Mouse (Mus musculus): ENCODE measurements at regions not wholly inside any gene's neighbourhood (a gene's known extent, or its start where the extent isn't known, plus 50 kb on each side); places are given as distances from the start of the nearest gene placed in this dataset.

DNA sequence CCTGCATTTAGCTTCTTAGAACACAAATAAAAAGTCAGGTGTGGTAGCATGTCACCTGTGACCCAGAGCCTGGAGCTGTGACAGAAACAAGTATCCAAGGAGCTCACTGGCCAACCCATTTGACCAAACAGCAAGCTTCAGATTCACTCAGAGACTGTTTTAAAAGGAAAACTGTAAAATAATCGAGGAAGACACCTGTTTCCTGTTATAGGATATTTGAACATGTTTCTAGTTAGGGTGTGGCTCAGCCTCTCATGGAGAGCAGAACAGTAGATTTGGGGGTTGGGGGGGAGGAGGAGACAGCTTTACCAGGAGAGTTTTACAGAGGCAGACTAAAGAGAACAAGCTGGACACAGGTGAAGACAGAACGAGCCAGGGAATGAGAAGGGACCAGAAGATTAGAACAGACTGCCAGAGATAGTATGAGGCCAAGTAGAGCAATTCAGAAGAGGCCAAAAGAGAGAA, 230.6 kb downstream of the Cd47 start:
- no peak for DNase-seq
- no peak overlapping the region for H3K27ac ChIP-seq (ENCODE audit: insufficient read depth, low read depth, low read length)
- no peaks in the 10 kb centered on the region for H3K36me3 ChIP-seq (ENCODE audit: control insufficient read depth, insufficient read depth, low read length)
- TF ChIP-seq POLR2A (IDR thresholded peaks at IDR 0.05; ENCODE audit: low read depth, low read length) (no peak), CTCF (conservative IDR thresholded peaks at IDR 0.05; ENCODE audit: insufficient read depth, insufficient read length, low read depth, low read length) (no peak)
- 0 out of 2 replicates have a peak, but pooled peaks cover 1% of the 10 kb centered on the region for H3K27me3 ChIP-seq (replicated peaks; ENCODE audit: control insufficient read depth, insufficient read depth, low read length)
- H3K4me3 ChIP-seq (ENCODE audit: insufficient read depth, low read depth, low read length) = no peak overlapping the region
- WGBS = 35% methylated on average over 2 of the region's 2 CpGs
- H3K4me1 ChIP-seq (ENCODE audit: control insufficient read depth, insufficient read depth, low read length) = no peaks in the 10 kb centered on the region; the same call in 1 of the 2 replicates

DNA sequence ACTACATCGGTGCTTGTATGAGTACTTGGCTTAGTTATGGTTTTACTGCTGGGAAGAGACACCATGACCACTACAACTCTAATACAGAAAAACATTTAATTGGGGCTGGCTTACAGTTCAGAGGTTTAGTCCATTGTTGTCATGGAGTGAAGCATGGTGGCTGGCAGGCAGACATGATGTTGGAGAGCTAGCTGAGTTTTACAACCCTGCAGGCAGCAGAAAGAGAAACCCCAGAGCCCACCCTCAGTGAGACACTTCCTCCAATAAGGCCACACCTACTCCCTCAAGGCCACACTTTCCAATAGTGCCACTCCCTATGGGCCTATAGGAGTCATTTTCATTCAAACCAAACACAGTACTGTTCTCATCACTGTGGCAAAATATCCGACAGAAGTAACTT, 232.5 kb downstream of the Cd47 start:
- WGBS = 85% methylated on average over 2 of the region's 2 CpGs

DNA sequence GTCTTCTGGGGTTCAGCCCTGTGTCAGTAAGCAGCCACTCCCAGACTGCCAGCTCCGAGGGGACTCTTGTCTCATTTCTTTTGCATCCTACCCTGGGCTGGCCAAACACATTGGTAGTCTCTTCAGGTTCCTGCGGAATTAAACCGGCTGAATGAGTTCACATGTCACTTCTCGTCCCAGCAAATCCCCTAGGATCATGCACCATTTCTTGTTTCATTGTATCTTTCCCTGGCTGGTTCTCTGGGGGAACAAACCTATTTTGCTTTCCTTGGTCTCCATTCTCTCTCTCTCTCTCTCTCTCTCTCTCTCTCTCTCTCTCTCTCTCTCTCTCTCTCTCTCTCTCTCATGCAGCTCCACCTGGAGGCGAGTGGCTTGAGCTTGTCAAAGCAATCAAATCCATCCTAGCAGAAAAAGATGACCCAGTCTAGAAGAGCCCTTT, 236.0 kb downstream of the Cd47 start:
- TF ChIP-seq CTCF (conservative IDR thresholded peaks at IDR 0.05; ENCODE audit: insufficient read depth, insufficient read length, low read depth, low read length) = no peak
- no peak for TF ChIP-seq POLR2A (IDR thresholded peaks at IDR 0.05; ENCODE audit: low read depth, low read length)
- Histone ChIP-seq H3K4me1 (ENCODE audit: control insufficient read depth, insufficient read depth, low read length) (no peaks in the 10 kb centered on the region), H3K27ac (ENCODE audit: insufficient read depth, low read depth, low read length) (no peak overlapping the region), H3K4me3 (ENCODE audit: insufficient read depth, low read depth, low read length) (no peak overlapping the region), H3K27me3 (replicated peaks; ENCODE audit: control insufficient read depth, insufficient read depth, low read length) (0 out of 2 replicates have a peak, but pooled peaks cover 1% of the 10 kb centered on the region), H3K36me3 (ENCODE audit: control insufficient read depth, insufficient read depth, low read length) (no peaks in the 10 kb centered on the region)
- 45% methylated on average over 5 of the region's 5 CpGs for WGBS
- peak; percentile 8 for DNase-seq

More for the DNA sequence above, 232.5 kb downstream of the Cd47 start:
- no peak for DNase-seq
- TF ChIP-seq CTCF (conservative IDR thresholded peaks at IDR 0.05; ENCODE audit: insufficient read depth, insufficient read length, low read depth, low read length) (no peak), POLR2A (IDR thresholded peaks at IDR 0.05; ENCODE audit: low read depth, low read length) (no peak)
- Histone ChIP-seq H3K4me1 (ENCODE audit: control insufficient read depth, insufficient read depth, low read length) (no peaks in the 10 kb centered on the region; the same call in 1 of the 2 replicates), H3K4me3 (ENCODE audit: insufficient read depth, low read depth, low read length) (no peak overlapping the region), H3K27ac (ENCODE audit: insufficient read depth, low read depth, low read length) (no peak overlapping the region), H3K27me3 (replicated peaks; ENCODE audit: control insufficient read depth, insufficient read depth, low read length) (0 out of 2 replicates have a peak, but pooled peaks cover 1% of the 10 kb centered on the region), H3K36me3 (ENCODE audit: control insufficient read depth, insufficient read depth, low read length) (no peaks in the 10 kb centered on the region)

DNA sequence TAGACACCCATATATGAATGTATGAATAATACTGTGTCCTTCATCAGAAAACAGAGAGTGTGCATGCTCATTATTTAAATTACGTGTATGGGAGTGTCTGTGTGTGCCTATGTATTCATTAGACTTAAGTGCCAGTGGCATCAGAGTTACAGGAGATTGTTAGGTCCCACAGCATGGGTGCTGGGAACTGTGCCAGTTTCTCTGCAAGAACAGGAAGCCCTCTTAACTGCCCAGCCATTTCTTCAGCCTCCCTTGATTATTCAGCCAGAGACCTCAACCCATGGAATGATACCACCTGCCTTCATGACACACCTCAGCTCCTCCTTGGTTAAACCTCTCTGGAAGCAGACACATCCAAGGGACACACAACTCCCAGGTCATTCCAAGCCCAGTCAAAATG, 243.8 kb downstream of the Cd47 start:
- TF ChIP-seq POLR2A (IDR thresholded peaks at IDR 0.05; ENCODE audit: low read depth, low read length) (no peak), CTCF (conservative IDR thresholded peaks at IDR 0.05; ENCODE audit: insufficient read depth, insufficient read length, low read depth, low read length) (no peak)
- Histone ChIP-seq H3K36me3 (ENCODE audit: control insufficient read depth, insufficient read depth, low read length) (no peaks in the 10 kb centered on the region), H3K4me3 (ENCODE audit: insufficient read depth, low read depth, low read length) (no peak overlapping the region), H3K27ac (ENCODE audit: insufficient read depth, low read depth, low read length) (no peak overlapping the region), H3K4me1 (ENCODE audit: control insufficient read depth, insufficient read depth, low read length) (0 out of 2 replicates have a peak, but pooled peaks cover 3% of the 10 kb centered on the region), H3K27me3 (replicated peaks; ENCODE audit: control insufficient read depth, insufficient read depth, low read length) (no peaks in the 10 kb centered on the region)
- WGBS = 90% methylated on average over 1 of the region's 1 CpGs
- DNase-seq = no peak

DNA sequence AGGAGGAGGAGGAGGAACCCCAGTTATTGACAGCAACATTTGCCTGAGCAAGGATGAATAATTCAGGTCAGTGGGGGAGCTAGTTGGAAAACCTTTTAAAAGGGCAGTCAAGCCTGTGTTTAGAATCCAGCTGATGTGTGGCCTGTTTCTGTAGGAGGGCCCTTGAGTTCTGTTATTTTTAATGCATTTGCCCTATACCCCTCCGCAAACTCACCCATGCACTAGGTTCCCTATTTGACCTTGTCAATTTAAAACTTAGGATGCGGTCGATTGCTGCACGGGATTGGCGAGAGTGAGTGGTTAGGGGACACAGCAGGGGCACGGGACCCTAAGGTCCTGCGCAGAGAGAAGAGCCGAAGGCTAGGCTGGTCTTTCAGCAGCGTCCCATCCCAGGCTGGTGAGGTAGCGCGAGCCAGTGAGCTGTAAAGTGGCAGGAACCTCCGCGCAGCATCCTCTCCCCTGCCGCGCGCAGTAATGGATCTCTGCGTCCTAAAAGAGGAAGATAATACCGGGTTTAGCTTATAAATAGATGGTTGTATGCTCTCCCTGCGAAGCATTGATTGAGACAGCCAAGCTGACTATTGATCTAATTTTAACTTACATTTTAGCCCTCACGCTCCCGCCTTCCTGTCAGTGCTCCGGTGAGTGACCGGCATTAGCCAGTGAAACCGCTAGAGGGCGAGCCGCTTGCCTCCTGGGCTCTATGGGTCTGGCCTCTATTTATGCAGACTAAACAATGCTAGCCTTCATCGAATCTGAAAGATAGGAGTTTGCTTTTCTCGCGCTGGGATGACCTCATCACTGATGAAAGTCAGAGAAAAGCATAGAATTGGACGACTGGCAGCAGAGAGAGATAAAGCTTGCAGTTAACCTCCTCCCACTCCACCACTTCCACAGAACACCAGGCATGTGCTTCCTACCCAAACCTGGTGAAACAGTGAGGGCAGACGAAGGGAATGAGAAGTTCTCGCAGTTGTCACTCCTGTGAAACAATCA, 245.5 kb downstream of the Cd47 start:
- Histone ChIP-seq H3K4me3 (ENCODE audit: insufficient read depth, low read depth, low read length) (peak overlapping the region; percentile 29), H3K27ac (ENCODE audit: insufficient read depth, low read depth, low read length) (no peak overlapping the region), H3K4me1 (ENCODE audit: control insufficient read depth, insufficient read depth, low read length) (0 out of 2 replicates have a peak, but pooled peaks cover 3% of the 10 kb centered on the region), H3K27me3 (replicated peaks; ENCODE audit: control insufficient read depth, insufficient read depth, low read length) (no peaks in the 10 kb centered on the region), H3K36me3 (ENCODE audit: control insufficient read depth, insufficient read depth, low read length) (no peaks in the 10 kb centered on the region)
- 16% methylated on average over 32 of the region's 32 CpGs for WGBS
- peak; percentile 69 for DNase-seq
- peak; percentile 85 for TF ChIP-seq CTCF (conservative IDR thresholded peaks at IDR 0.05; ENCODE audit: insufficient read depth, insufficient read length, low read depth, low read length)
- TF ChIP-seq POLR2A (IDR thresholded peaks at IDR 0.05; ENCODE audit: low read depth, low read length) = no peak

DNA sequence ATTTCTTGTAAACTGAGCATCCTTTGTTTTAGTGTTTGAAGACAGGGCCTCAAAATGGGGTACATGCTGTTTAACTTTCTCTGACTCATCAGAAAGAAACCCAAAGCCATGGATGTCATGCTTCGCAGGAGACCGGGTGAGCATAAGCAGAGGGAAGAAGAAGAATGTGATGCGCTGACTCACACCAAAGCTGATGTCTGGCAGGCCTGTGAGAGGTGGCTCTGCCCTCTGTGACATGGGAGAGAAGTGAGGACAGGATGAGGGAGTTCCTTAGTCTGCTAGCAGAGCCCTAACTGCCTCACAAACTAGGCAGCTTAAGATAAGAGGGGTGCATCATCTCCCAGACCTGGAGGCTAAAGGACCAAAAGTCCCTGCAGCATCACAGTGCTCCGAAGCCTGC, 263.2 kb downstream of the Cd47 start:
- WGBS = 73% methylated on average over 4 of the region's 4 CpGs

More for the DNA sequence above, 263.2 kb downstream of the Cd47 start:
- H3K36me3 ChIP-seq (ENCODE audit: control insufficient read depth, insufficient read depth, low read length) = no peaks in the 10 kb centered on the region
- DNase-seq = no peak
- no peak overlapping the region for H3K4me3 ChIP-seq (ENCODE audit: insufficient read depth, low read depth, low read length)
- H3K27me3 ChIP-seq (replicated peaks; ENCODE audit: control insufficient read depth, insufficient read depth, low read length) = no peaks in the 10 kb centered on the region
- TF ChIP-seq POLR2A (IDR thresholded peaks at IDR 0.05; ENCODE audit: low read depth, low read length) (no peak), CTCF (conservative IDR thresholded peaks at IDR 0.05; ENCODE audit: insufficient read depth, insufficient read length, low read depth, low read length) (no peak)
- H3K4me1 ChIP-seq (ENCODE audit: control insufficient read depth, insufficient read depth, low read length) = no peaks in the 10 kb centered on the region
- no peak overlapping the region for H3K27ac ChIP-seq (ENCODE audit: insufficient read depth, low read depth, low read length)
